Mouse (Mus musculus): ENCODE measurements around the gene Gjd3.
"Not testable (repeated sequence)": the region's sequence is repeated elsewhere in the genome, so short reads cannot be mapped to it uniquely, and the experiment has no call there.

The Gjd3 gene

GRCm38 (mm10) chr11:98982773-98983133 is at the start of gene Gjd3:
Gene Gjd3 (minus strand): TSS chr11:98983016.
- DNase-seq (ENCODE audit: low read depth, low spot score), result no peak

- no peak for DNase-seq (ENCODE audit: low read depth, low spot score)
These were observed 44.2 kb upstream of the Gjd3 start for GRCm38 (mm10) chr11:99026899-99027440.

GRCm38 (mm10) chr11:99025878-99026277 is 43.1 kb upstream of the Gjd3 start:
- DNase-seq (ENCODE audit: low read depth, low spot score), result no peak

- no peak for DNase-seq (ENCODE audit: low read depth, low spot score)
These were observed 41.8 kb upstream of the Gjd3 start for GRCm38 (mm10) chr11:99024468-99025134.

- DNase-seq (ENCODE audit: low read depth, low spot score), result peak; percentile 97
These were observed 41.0 kb upstream of the Gjd3 start, which contains the start of gene Top2a for GRCm38 (mm10) chr11:99023500-99024467. Gene Top2a (minus strand): TSS chr11:99024189.

- DNase-seq (ENCODE audit: low read depth, low spot score), result no peak
These were observed 40.3 kb upstream of the Gjd3 start for GRCm38 (mm10) chr11:99023094-99023493.

GRCm38 (mm10) chr11:99022384-99022933 is 39.6 kb upstream of the Gjd3 start:
- no peak for DNase-seq (ENCODE audit: low read depth, low spot score)

- no peak for DNase-seq (ENCODE audit: low read depth, low spot score)
These were observed 37.0 kb upstream of the Gjd3 start for GRCm38 (mm10) chr11:99019844-99020243.

- no peak for DNase-seq (ENCODE audit: low read depth, low spot score)
These were observed 31.0 kb upstream of the Gjd3 start for GRCm38 (mm10) chr11:99013856-99014255.

GRCm38 (mm10) chr11:99010706-99011105 is 27.9 kb upstream of the Gjd3 start:
- DNase-seq (ENCODE audit: low read depth, low spot score), result no peak

- no peak for DNase-seq (ENCODE audit: low read depth, low spot score)
These were observed 27.3 kb upstream of the Gjd3 start for GRCm38 (mm10) chr11:99010124-99010523.

- DNase-seq (ENCODE audit: low read depth, low spot score), result no peak
These were observed 24.0 kb upstream of the Gjd3 start for GRCm38 (mm10) chr11:99006788-99007187.

- DNase-seq (ENCODE audit: low read depth, low spot score), result no peak
These were observed 16.4 kb upstream of the Gjd3 start for GRCm38 (mm10) chr11:98999243-98999642.

- DNase-seq (ENCODE audit: low read depth, low spot score), result no peak
These were observed 16.0 kb upstream of the Gjd3 start for GRCm38 (mm10) chr11:98998776-98999175.

GRCm38 (mm10) chr11:98997659-98998058 is 14.8 kb upstream of the Gjd3 start:
- no peak for DNase-seq (ENCODE audit: low read depth, low spot score)

GRCm38 (mm10) chr11:98995987-98996386 is 13.2 kb upstream of the Gjd3 start:
- no peak for DNase-seq (ENCODE audit: low read depth, low spot score)

- DNase-seq (ENCODE audit: low read depth, low spot score), result no peak
These were observed 8.1 kb upstream of the Gjd3 start for GRCm38 (mm10) chr11:98990866-98991265.

- not testable (repeated sequence) for DNase-seq (ENCODE audit: low read depth, low spot score)
These were observed 5.4 kb upstream of the Gjd3 start for GRCm38 (mm10) chr11:98988260-98988659.

GRCm38 (mm10) chr11:98985542-98985941 is 2.7 kb upstream of the Gjd3 start:
- no peak for DNase-seq (ENCODE audit: low read depth, low spot score)

- DNase-seq (ENCODE audit: low read depth, low spot score), result no peak
These were observed 735 bp upstream of the Gjd3 start for GRCm38 (mm10) chr11:98983551-98983950.

- peak; percentile 85 for DNase-seq (ENCODE audit: low read depth, low spot score)
These were observed 631 bp downstream of the Gjd3 start for GRCm38 (mm10) chr11:98981997-98982772.

Measured in mesoderm, embryonic 11.5 days (tissue).